Mouse (Mus musculus) intestine, embryonic 16.5 days (tissue): ENCODE data around the gene Pml. TPM values are rescaled to one million over a fixed set of nuclear protein-coding genes. Genes with fewer than 3 reads are reported as not detected.
A peak's percentile ranks its signal among the peaks of the same experiment; 100 is the strongest.

Experiments
- ATAC-seq: fragments of 200-750 bp; cut with Nextera tagmentation; 2 replicates; pipeline ENCODE4 v1.8.0; 2017; ENCODE audit warnings: moderate TSS enrichment, moderate library complexity
- H3K27ac ChIP-seq: fragments of 300-500 bp; sonication (generic); 2 replicates; pipeline ENCODE4 v1.5.1; 2014; ENCODE audit warnings: mild to moderate bottlenecking, low read length
- H3K27me3 ChIP-seq: fragments of 300-500 bp; sonication (generic); replicated peaks from 2 replicates; pipeline ENCODE4 v1.6.1; 2014; ENCODE audit warnings: low read length, control low read depth, mixed read lengths; ENCODE audit not compliant: control insufficient read depth, insufficient read depth
- H3K36me3 ChIP-seq: fragments of 300-500 bp; sonication (generic); 2 replicates; pipeline ENCODE4 v1.6.1; 2014; ENCODE audit warnings: low read length, control low read depth; ENCODE audit not compliant: control insufficient read depth, insufficient read depth
- H3K4me1 ChIP-seq: fragments of 300-500 bp; sonication (generic); 2 replicates; pipeline ENCODE4 v1.6.1; 2014; ENCODE audit warnings: low read length, control low read depth, mixed read lengths; ENCODE audit not compliant: control insufficient read depth, insufficient read depth
- H3K4me2 ChIP-seq: fragments of 300-500 bp; sonication (generic); 2 replicates; pipeline ENCODE4 v1.6.1; 2014; ENCODE audit warnings: low read depth, low read length, control low read depth
- H3K4me3 ChIP-seq: fragments of 300-500 bp; sonication (generic); 2 replicates; pipeline ENCODE4 v1.5.1; 2014; ENCODE audit warnings: mild to moderate bottlenecking, low read length
- H3K9ac ChIP-seq: fragments of 300-500 bp; sonication (generic); 2 replicates; pipeline ENCODE4 v1.6.1; 2014; ENCODE audit warnings: low read depth, low read length
- H3K9me3 ChIP-seq: fragments of 300-500 bp; sonication (generic); 2 replicates; pipeline ENCODE4 v1.6.1; 2016; ENCODE audit warnings: low read length, control low read depth; ENCODE audit not compliant: control insufficient read depth
- WGBS: fragments of 180-500 bp; shearing (Covaris S2); extraction: QIAGEN DNeasy Blood & Tissue Kit; methylation state at CpG from one replicate; pipeline ENCODE4 v1.1.7; 2014; 5-methylcytosine and 5-hydroxymethylcytosine counted together
- polyA plus RNA-seq: library from polyadenylated mRNA; unstranded; fragments of >200 nt; fragmentation: Nextera tagmentation; extraction: Ambion mirVana; gene quantifications from 2 replicates; pipeline ENCODE4 v1.2.1, GENCODE M21; 2015

The Pml gene
- polyA plus RNA-seq, 1 experiment from 2014 or later, result 13.7 TPM

- H3K9me3 ChIP-seq, result no peaks in the 10 kb centered on the region
- ATAC-seq, result peak; percentile 55
- no peaks in the 10 kb centered on the region for H3K4me1 ChIP-seq
- peaks cover 9% of the 10 kb centered on the region for H3K36me3 ChIP-seq
- H3K4me3 ChIP-seq, result no peak overlapping the region
- H3K27ac ChIP-seq, result no peak overlapping the region
- 89% methylated on average over 9 of the region's 9 CpGs for WGBS
- H3K9ac ChIP-seq, result no peak overlapping the region
- no peak overlapping the region for H3K4me2 ChIP-seq
- no peaks in the 10 kb centered on the region for H3K27me3 ChIP-seq
Observed at GRCm38 (mm10) chr9:58228777-58229466, 20.7 kb downstream of the Pml start.

GRCm38 (mm10) chr9:58225915-58226913 is 23.4 kb downstream of the Pml start:
- Histone ChIP-seq H3K27me3 (no peaks in the 10 kb centered on the region), H3K9ac (no peak overlapping the region), H3K36me3 (peaks cover 9% of the 10 kb centered on the region), H3K27ac (no peak overlapping the region), H3K4me2 (no peak overlapping the region), H3K9me3 (no peaks in the 10 kb centered on the region), H3K4me3 (no peak overlapping the region), H3K4me1 (no peaks in the 10 kb centered on the region)
- ATAC-seq, result no peak
- WGBS, result 67% methylated on average over 9 of the region's 9 CpGs

GRCm38 (mm10) chr9:58224356-58224755 is 25.2 kb downstream of the Pml start:
- Histone ChIP-seq H3K4me3 (no peak overlapping the region), H3K36me3 (peaks cover 2% of the 10 kb centered on the region; the same call in 1 of the 2 replicates), H3K27ac (no peak overlapping the region), H3K9me3 (no peaks in the 10 kb centered on the region), H3K4me1 (no peaks in the 10 kb centered on the region), H3K27me3 (no peaks in the 10 kb centered on the region), H3K4me2 (no peak overlapping the region), H3K9ac (no peak overlapping the region)
- ATAC-seq, result no peak
- 87% methylated on average over 2 of the region's 2 CpGs for WGBS

GRCm38 (mm10) chr9:58220218-58220903 is 29.2 kb downstream of the Pml start:
- Histone ChIP-seq H3K9ac (no peak overlapping the region), H3K36me3 (no peaks in the 10 kb centered on the region)
- no peak for ATAC-seq

GRCm38 (mm10) chr9:58218539-58218938 is 31.0 kb downstream of the Pml start:
- H3K4me3 ChIP-seq, result no peak overlapping the region
- no peak overlapping the region for H3K9ac ChIP-seq
- no peaks in the 10 kb centered on the region for H3K27me3 ChIP-seq
- ATAC-seq, result no peak
- H3K4me1 ChIP-seq, result peaks cover 7% of the 10 kb centered on the region
- no peaks in the 10 kb centered on the region for H3K9me3 ChIP-seq
- H3K27ac ChIP-seq, result no peak overlapping the region
- no peak overlapping the region for H3K4me2 ChIP-seq
- 88% methylated on average over 3 of the region's 3 CpGs for WGBS
- no peaks in the 10 kb centered on the region for H3K36me3 ChIP-seq

More at GRCm38 (mm10) chr9:58220218-58220903, 29.2 kb downstream of the Pml start:
- no peak overlapping the region for H3K27ac ChIP-seq
- H3K4me3 ChIP-seq, result no peak overlapping the region
- no peak overlapping the region for H3K4me2 ChIP-seq
- no peaks in the 10 kb centered on the region for H3K4me1 ChIP-seq
- H3K27me3 ChIP-seq, result no peaks in the 10 kb centered on the region
- H3K9me3 ChIP-seq, result no peaks in the 10 kb centered on the region
- WGBS, result 70% methylated on average over 24 of the region's 24 CpGs

- WGBS, result 57% methylated on average over 6 of the region's 6 CpGs
- H3K4me1 ChIP-seq, result peaks cover 10% of the 10 kb centered on the region
Observed at GRCm38 (mm10) chr9:58216402-58216801, 33.2 kb downstream of the Pml start.

GRCm38 (mm10) chr9:58214519-58215180 is 34.9 kb downstream of the Pml start:
- WGBS, result 44% methylated on average over 8 of the region's 8 CpGs
- Histone ChIP-seq H3K36me3 (no peaks in the 10 kb centered on the region), H3K4me1 (peaks cover 10% of the 10 kb centered on the region), H3K4me2 (no peak overlapping the region), H3K27ac (no peak overlapping the region), H3K27me3 (no peaks in the 10 kb centered on the region), H3K9me3 (no peaks in the 10 kb centered on the region), H3K9ac (no peak overlapping the region), H3K4me3 (no peak overlapping the region)
- ATAC-seq, result no peak

More at GRCm38 (mm10) chr9:58216402-58216801, 33.2 kb downstream of the Pml start:
- no peak for ATAC-seq
- Histone ChIP-seq H3K9me3 (no peaks in the 10 kb centered on the region), H3K27ac (no peak overlapping the region), H3K36me3 (no peaks in the 10 kb centered on the region), H3K27me3 (no peaks in the 10 kb centered on the region), H3K4me3 (no peak overlapping the region), H3K9ac (no peak overlapping the region), H3K4me2 (no peak overlapping the region)

- Histone ChIP-seq H3K4me2 (no peak overlapping the region), H3K27ac (no peak overlapping the region), H3K9ac (no peak overlapping the region), H3K27me3 (no peaks in the 10 kb centered on the region), H3K4me1 (peaks cover 10% of the 10 kb centered on the region), H3K9me3 (no peaks in the 10 kb centered on the region), H3K36me3 (no peaks in the 10 kb centered on the region), H3K4me3 (no peak overlapping the region)
- WGBS, result 11% methylated on average over 5 of the region's 5 CpGs
- peak; percentile 73 for ATAC-seq
Observed at GRCm38 (mm10) chr9:58213865-58214264, 35.7 kb downstream of the Pml start.
